Mouse (Mus musculus) T-helper 1 cell (primary cell): Measurements from ENCODE around the gene Ccnk.

ENCODE experiments used
- in situ Hi-C: fragments of 300-600 bp; cut with MboI, MseI; formaldehyde crosslinking; loops from one replicate; pipeline ENCODE4 v1.15.1; 2025; ENCODE audit warnings: high pct_unique_total_duplicates

Gene Ccnk

DNA sequence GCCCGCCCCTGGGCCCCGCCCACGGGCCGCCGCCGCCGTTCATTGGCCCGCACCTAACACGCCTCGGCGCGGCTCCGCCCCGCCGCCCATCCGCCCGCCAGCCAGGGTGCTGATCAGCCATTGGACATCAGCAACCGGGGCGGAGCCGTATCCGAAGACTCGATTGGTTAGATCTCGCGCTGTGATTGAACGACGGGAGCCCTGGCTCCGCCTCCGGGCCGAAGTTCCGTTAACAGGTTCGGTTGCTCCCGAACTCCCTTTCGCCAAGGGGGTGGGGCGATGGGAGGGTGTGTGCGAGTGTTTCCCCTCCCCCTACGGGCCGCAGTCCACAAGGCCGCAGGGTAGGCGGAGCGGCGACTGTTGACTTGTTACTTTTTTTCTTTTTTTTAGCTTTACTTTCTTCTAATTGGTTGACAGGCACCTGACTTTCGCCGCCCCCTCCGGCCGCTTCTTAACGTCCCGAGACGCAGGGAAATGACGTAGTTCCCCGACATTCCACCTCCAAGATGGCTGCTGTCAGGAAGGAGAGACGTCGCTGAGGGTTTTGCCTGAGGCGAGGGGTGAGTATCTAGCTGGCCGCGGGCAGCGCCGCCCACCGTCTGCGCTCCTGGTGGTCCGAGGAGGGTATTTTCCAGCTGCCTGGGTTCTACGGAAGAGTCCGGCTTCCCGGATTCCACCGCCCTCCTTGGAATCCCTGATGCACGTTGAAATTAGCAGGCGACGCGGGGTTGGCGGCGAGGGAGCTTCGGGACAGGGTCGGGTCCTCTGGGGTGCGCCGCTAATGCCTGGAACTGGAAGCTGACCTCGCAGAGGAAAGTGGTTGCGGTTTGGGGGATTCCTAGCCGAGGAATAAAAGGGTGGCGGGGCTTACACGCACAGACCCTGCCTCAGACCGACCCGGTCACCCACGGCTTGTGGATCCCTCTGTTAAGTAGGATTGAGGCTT, at the start of gene Ccnk:
Gene Ccnk (plus strand): TSS at position 259 of the 946 bp plus-strand sequence.
- in situ Hi-C loops, result no loop called here

DNA sequence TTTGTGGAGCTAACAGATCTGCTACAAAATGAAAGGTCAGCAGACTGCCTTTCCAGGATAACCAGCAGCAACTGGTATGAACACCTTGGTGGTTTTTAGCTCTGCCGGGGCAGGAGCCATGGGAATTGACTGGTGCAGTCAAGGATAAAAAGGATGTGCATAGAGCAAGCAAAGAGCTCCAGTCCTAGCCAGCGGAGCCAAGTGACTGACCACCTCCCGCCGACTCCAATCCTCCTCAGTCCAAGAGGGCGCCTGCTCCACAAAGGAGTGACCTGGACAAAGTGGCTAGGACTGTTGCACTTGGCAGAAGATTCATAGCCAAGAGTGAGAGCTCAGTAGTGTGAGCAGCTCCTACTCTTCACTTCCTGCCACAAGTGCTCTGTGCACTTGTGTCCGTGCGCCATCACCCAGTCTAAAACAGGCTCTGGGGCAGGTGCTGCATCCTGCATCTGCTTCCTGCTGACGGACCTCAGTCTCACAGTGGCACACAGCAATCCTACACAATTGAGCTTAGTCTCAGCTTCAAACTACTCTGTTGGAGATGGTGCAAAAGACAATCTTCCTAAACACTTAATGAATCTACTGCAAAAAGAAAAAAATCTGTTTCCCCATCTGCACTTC, 46.8 kb upstream of the Ccnk start:
- in situ Hi-C loops, result no loop called here

DNA sequence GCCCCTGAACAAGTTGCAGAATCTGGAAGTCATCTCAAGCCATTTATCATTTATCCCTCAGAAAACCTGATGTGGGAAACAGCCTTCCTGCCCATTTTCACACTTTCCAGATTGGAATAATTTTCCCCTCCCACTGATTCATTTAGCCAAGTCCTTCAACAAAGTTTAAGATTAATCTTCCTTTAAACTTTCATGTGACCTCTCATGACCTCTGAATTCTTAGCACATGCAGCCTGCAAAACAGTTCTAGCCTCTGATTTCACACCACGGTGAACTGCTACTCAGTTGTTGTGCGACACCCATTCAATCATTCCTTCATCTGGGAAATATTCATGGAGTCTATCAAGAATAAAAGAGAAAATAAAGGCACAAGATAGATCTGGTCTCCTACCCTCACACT, 46.2 kb upstream of the Ccnk start:
- in situ Hi-C loops, result no loop called here

DNA sequence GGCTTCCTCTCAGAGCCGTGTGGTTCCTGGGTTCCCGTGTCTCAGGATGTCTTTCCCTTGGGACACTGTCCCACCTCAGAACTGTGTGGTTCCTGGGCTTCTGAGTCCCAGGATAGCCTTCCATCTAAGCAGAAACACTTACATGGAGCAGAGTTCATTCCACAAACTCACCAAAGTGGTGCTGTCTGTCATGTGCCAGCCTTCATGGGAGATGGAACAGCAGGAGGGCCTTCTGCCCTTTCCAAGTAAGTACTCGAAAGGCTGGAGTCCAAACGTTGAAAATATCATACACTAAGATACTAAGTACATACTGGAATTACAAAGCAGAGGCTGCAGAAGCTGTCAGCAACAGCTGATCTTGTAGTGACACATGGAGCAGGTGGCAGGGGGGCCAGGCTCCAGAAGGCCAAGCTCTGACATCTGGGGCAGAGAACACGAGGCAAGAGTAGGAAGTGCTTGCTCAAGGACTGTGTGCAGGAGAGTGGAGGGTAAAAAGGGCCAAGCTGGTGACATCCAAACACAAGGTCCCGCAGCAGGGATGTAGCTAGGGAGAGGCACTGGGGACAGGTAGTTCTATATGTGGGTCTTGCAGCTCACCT, 43.7 kb upstream of the Ccnk start:
- in situ Hi-C loops, result no loop called here

DNA sequence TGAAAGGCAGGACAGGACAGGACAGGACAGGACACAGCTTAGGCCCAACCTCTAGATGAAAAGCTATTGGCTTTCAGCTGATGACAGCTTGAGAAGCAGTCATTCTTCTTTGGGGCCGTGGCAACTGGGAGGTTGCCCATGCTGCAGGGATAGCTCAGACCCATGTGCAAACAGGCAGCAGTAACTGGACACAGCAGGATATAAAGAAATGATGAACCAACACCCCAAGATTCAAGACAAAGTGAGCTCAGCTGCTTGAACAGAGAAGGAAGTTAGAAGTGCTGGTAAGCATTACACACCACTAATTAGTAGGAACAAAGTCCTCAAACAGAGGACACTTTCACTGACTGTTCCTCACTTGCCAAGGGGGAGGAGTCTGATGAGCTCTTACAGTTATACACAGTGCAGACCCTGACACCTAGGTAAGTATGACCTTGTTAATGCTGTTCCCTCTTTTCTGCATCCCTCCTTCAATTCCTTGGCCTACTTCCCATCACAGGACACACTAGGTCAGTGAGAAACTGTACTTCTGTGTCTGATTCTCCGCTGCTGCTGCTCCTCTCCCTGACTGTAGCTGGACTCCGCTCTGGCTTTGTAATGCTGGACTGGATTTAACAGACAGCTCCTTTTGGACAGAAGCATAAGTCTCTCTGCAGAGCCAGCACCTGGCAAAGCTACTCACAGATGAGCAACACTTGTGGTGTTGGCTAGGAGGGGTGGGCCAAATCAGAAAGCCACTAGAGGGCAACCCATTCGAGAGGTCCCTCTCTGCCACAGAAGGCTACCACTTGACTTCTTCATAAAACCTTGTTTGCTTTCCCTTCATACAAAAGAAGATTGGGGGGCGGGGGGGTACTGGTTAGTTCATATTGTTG, 35.5 kb upstream of the Ccnk start:
- in situ Hi-C loops, result no loop called here

DNA sequence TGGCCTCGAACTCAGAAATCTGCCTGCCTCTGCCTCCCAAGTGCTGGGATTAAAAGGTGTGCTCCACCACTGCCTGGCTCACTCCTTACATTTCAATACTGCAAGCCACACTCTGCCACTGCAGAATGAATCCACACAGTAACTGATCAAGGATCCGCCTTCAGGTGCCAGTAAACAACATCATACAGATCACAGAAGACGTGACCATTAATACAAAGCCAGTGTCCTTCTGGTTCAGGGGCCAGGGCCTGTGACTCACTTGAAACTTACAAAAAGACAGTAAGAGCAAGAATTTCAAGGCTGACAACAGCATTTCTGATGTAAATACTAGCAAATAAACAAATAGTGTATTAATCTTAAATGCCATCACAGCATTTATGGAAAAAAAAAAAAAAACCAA, 34.2 kb upstream of the Ccnk start:
- in situ Hi-C loops, result no loop called here

DNA sequence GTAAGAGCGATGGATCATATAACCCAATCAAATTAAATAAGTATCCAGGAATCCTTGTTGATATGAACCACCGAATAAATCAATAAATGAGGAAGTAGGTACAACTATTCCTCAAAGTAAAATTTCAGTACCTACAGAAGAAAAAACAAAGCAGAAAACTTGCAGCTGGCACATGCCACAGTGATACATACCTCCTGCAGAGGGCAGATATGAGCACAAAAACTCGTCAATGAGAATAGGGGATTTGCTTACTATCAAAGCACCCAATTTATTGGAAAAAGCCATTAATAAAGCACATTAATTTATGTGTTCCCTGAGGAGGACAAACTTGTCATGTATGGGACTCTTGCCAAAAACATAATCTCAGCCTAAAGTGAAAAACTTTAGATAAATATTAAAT, 29.6 kb upstream of the Ccnk start:
- in situ Hi-C loops, result no loop called here

DNA sequence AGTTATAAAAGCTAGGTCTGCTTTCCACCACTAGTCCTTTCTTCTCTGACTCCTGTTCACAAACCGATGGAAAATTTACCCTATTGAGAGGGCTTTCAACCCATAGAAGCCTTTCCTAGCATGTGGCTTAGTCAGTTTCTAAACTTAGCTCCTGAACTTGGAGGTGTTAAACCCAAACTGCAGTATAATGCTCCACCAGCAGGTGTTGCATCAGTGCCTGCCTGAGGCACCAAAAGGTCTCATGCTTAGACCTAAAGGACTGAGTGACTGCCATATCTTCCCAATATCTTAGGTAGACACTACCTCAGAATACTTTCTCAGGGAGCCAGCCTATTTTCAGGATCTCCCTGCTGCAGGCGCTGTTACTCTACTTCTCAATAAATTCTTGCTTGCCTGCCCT, 26.6 kb upstream of the Ccnk start:
- in situ Hi-C loops, result no loop called here

DNA sequence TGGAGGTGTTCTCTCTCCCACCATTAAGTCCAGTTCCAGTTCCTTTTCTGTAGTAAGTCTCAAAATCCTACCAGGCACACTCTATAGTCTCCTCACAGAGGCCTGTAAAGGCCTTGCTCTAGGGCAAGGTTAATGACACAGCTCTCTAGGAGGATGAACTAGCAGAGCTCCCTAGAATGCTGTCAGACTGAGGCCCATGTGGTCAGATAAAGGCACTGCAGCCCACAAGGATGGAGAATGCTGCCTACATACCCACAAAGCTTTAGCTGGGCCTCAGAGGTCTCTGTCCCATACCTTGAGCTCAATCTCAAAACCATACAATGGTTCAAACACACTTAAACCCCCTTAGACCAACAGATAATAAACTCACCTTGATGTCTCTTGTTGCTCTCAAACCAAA, 19.5 kb upstream of the Ccnk start:
- in situ Hi-C loops, result no loop called here

DNA sequence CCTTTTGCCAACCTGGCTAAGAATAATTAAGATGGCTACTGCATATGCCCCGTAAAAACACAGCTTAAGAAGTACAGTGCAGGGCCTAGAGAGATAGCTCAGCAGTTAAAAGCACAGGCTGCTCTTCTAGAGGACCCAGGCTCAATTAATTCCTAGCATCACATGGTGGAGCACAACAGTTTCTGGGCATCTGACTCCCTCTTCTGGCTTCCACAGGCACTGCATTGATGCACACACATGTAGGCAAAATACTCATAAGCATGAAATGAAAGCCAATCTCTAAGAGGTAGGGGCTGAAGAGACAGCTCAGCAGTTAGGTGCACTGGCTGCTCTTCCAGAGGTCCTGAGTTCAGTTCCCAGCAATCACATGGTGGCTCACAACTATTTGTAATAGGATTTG, 17.3 kb upstream of the Ccnk start:
- in situ Hi-C loops, result no loop called here

DNA sequence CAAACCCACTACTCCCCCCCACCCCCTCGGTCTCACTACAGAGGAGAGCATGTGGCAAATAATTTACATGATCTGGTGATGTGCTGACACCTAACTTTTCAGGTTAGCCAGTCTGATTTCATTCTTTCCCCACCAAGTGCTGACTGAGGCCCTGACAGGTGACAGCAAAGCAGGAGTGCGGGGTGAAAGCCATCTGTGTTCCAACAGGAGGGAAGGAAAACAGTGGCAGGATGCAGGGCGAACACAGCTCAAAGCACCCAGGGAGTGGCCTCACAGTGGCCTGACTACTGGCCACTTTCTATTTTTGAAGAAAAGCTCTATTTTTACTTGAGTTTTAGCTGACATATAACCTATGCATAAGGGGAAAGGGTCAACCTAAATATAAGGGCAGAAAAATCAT, 15.7 kb upstream of the Ccnk start:
- in situ Hi-C loops, result no loop called here

DNA sequence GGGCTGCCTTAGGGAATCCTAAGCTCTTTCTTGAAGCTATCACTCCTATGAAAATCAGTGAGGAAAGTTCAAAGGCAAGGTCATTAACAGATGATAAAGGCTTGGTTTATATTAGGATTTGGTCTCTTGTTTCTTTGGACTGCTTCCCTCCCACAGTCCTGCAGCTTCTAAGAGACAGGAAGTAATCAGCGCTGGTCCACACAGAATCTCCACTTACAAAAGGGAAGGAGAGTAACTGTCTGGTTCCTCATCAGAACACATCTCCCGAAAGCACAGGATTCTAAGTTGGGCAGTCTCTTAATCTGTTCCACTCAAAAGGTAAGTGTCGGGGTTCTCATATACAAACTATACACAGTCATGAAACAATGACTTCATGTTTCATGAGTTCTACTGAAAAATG, 10.5 kb upstream of the Ccnk start:
- in situ Hi-C loops, result no loop called here

DNA sequence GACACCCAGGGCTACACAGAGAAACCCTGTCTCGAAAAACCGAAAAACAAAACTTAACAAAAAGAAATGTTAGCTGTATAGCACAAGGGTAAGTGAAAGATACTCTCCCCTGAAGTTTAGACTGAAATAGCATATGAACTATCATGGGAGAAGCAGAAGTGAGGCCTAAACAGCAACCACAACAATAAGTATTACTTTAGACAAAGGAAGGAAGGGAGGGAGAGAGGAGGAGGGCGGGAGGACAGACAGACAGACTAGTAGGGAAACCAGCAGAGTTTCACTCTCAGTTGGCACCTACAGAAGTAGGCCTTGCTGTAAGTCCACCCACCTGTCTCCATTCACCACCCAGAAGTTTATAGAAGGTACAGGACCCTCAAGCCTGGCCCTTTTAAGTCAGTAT, 8.9 kb upstream of the Ccnk start:
- in situ Hi-C loops, result no loop called here

DNA sequence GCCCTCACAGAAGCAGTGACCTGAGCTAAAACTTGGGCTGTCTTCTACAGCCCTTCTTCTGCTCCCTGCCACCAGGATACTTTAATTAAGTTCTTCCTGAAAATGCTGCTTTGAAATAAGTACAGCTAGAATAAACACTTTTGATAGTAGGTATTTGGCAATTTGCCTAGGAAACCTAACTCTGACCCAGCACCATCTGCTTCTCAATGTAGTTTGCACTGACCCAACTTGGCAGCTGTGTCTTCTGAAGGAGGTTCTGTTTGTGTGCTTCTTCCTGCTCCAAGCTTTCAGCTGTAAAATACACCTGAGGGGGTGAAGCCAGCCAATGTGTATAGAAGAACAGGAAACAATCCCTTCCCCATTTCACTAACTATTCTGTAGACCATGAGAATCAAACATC, 8.0 kb upstream of the Ccnk start:
- in situ Hi-C loops, result no loop called here

DNA sequence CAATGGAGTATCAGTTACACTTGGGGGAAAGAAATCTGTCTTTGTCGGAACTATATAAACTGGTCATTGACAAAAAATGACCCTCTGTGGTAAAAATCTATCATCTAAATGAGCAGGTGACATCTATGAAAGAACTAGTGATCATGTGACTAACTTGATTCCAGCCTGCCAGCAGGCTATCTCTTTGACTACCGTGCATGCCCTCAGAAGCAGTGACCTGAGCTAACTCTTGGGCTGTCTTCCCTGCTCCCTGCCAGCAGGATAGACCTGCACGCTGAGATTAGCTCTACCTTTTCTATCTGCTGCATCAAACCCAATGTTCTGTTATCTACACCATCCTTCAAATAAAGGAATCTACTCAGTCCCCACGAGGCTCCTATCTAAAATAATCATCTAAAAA, 6.7 kb upstream of the Ccnk start:
- in situ Hi-C loops, result no loop called here

DNA sequence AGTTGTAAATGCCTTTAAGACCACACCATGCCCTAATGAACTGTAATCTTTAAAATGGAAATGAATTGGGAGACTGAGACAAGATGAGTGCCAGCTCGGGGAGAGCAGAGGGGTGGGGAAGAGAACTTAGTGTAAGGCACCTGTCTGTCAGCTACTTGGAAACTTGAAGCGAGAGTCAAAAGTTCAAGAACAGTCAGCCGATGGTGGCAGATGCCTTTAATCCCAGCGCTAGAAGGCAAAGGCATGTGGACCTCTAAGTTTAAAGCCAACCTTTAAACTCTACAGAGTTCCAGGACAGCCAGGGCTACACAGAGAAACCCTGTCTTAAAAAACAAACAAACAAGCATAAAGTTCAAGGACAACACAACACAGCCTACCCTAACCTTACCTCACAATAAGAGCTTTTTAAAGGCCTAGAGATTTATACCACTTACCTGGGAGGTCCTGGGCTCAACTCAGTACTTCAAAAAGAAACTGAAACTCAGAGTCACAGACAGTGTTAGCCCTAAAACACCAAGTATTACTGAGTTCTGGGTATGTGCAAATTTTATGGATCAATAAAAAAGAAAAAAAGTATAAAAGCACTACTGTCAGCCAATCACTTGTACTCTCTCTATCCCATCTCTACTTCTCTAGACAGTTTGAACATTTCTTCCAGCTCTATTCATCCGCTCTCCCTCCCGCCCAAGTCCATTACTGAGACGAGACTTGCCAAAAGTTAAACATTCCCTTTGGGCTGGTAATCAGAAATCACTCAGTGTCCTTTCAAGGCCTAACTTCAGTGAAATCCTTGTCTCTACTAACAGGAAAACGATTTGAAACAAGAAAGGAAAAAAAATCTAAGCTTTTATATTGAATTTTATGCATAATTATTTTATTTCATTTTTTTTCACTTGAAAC, 4.5 kb upstream of the Ccnk start:
- in situ Hi-C loops, result no loop called here

DNA sequence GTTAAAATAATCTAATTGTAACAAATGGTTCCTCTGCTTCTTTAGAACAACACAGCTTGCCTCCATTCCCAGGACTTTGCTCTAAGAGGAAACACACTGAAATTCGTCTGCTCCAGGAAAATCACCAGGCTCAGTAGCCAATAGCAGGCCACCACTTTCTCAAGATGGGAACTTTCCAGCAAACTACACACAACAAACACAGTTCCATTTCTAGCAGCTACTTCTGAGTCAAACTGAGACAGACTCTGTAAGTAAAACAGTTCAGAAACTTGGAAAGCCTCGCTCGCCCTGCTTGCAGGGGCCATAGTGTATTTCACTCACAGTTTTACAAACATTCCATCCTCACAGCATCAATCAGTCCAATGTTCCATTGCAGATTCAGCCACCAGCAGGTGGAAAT, 3.0 kb upstream of the Ccnk start:
- in situ Hi-C loops, result no loop called here

DNA sequence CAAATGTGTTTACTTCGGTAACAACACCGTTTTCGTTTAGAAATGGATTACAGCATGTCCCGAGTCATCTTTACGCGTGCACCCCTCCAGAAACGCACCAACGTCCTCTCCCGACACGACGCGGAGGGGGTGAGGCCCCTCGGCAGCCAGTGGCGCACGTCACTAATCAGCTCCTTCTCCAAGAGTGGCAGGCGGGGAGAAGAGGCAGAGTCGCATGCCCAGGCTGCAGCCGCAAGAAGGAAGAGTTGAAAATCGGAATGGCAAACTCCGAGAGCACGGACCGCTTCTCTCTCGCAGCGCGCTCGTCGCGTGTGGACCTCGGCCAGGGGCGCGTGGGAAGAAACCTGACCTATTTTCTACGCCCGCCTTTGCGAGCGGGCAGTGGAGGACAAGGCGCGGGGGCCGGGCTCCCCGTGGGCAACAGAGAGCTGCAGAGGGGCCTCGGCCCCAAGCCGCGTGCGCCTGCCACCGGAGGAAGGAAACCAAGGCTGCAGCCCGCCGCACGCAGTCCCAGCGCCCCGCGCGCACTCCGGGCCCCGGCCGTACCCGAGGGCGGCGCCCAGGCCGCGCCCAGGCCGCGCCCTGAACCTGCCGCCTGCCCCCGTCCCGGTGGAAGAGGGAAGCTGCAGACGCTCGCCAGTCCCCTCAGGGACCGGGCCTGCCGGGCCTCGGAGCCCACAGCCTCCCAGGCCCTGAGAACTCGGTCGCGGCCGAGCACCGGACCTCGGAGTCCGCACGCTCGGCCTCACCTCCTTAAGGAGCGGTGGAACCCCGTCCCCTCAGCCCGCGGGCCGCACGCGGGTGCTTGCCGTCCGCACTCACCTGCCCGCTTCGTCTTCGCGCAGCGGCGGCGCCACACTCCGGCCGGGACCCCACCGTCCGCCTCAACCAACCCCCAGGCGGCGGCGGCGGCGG, 791 bp upstream of the Ccnk start:
- in situ Hi-C loops, result no loop called here

DNA sequence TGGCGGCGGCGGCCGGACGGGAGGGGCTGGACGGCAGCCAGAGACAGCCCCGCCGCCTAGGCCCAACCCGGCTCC, 296 bp upstream of the Ccnk start, which contains the start of gene Setd3:
Gene Setd3 (minus strand): TSS at position 69 of the 75 bp plus-strand sequence.
- in situ Hi-C loops, result no loop called here

DNA sequence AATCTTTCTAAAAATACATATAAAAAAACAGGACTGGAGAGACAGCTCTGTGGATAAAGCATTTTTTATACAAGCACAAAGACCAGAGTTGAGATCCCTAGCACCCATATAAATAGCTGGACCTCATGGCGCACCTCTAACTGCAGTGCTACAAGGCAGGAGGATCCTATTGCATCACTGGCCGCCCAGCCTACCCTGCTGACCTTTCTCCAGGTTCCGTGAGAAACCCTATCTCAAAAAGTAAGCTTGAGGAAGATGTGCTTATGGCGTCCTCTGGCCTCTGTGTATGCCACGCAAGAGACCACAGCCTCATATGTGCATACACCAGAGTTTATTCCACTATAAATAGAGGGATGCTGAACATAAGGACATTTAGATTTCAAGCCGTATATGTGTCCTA, 2.3 kb downstream of the Ccnk start:
- in situ Hi-C loops, result no loop called here
